Mouse (Mus musculus) bone marrow, adult 2 months (tissue): ENCODE measurements around the gene Nhsl1.

Experiments
- CTCF ChIP-seq: fragments of 200-500 bp; IDR thresholded peaks from 2 replicates; pipeline ENCODE4 v1.5.1; 2011; ENCODE audit warnings: low read length, control low read depth; ENCODE audit not compliant: control insufficient read depth, insufficient read depth
- POLR2A ChIP-seq: fragments of 200-500 bp; IDR thresholded peaks from 2 replicates; pipeline ENCODE4 v1.6.1; 2011; ENCODE audit warnings: low read depth, mild to moderate bottlenecking, control low read depth, low read length, borderline replicate concordance; ENCODE audit not compliant: control insufficient read depth

DNA sequence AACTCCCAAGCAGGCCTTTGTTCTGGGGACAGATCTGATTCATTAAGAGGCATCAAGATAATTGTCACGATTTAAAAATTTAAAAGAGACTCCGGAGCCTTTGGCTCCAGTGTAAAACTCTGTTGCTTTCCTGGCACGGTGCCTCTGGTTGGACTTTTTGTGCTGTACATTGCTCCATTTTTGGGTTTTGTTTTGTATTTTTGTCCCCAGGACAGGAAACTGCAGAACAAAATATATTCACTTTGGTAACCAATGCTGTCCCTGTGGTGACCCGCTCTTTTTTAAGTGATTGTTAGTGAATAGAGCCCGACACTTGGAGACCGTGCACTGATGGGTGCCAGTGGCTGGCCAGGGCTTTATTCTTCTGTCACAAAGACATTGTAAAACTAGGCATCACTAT lies 41.4 kb downstream of the Nhsl1 start:
- TF ChIP-seq CTCF, result no peak
- no peak for TF ChIP-seq POLR2A
